Mouse (Mus musculus) ES-Bruce4 (cell line): ENCODE measurements at regions not wholly inside any gene's neighbourhood (a gene's known extent, or its start where the extent isn't known, plus 50 kb on each side); places are given as distances from the start of the nearest gene placed in this dataset.

ENCODE experiments used
- H3K27ac ChIP-seq: 2 replicates; pipeline ENCODE4 v1.5.1; 2012; ENCODE audit warnings: low read length, inconsistent platforms; ENCODE audit not compliant: insufficient read depth
- H3K27me3 ChIP-seq: 2 replicates; pipeline ENCODE4 v1.6.1; 2012; ENCODE audit warnings: mild to moderate bottlenecking, low read length, inconsistent platforms; ENCODE audit not compliant: control insufficient read depth, poor library complexity, insufficient read depth, severe bottlenecking
- H3K36me3 ChIP-seq: 2 replicates; pipeline ENCODE4 v1.6.1; 2012; ENCODE audit warnings: inconsistent platforms, mild to moderate bottlenecking, low read length, moderate library complexity; ENCODE audit not compliant: control insufficient read depth, poor library complexity, insufficient read depth, severe bottlenecking
- H3K4me1 ChIP-seq: one replicate; pipeline ENCODE4 v1.8.1; 2011; ENCODE audit warnings: low read length; ENCODE audit not compliant: control insufficient read depth, insufficient read depth
- H3K4me3 ChIP-seq: 2 replicates; pipeline ENCODE4 v1.5.1; 2011; ENCODE audit warnings: low read depth, mild to moderate bottlenecking, low read length
- H3K9ac ChIP-seq: 2 replicates; pipeline ENCODE4 v1.6.1; 2012; ENCODE audit warnings: low read depth, mild to moderate bottlenecking, inconsistent platforms; ENCODE audit not compliant: poor library complexity, severe bottlenecking
- H3K9me3 ChIP-seq: replicated peaks from 2 replicates; pipeline ENCODE4 v1.6.1; 2012; ENCODE audit warnings: mild to moderate bottlenecking, low read length, inconsistent platforms; ENCODE audit not compliant: control insufficient read depth, poor library complexity, insufficient read depth, severe bottlenecking
- CTCF ChIP-seq: IDR thresholded peaks from one replicate; pipeline ENCODE4 v1.8.1; 2011; ENCODE audit warnings: low read depth, low read length
- EP300 ChIP-seq: IDR thresholded peaks from 2 replicates; pipeline ENCODE4 v1.6.1; 2011; ENCODE audit warnings: low read depth, low read length; ENCODE audit not compliant: insufficient read depth
- POLR2A ChIP-seq: IDR thresholded peaks from one replicate; pipeline ENCODE4 v1.8.1; 2011; ENCODE audit warnings: low read length; ENCODE audit not compliant: insufficient read depth

DNA sequence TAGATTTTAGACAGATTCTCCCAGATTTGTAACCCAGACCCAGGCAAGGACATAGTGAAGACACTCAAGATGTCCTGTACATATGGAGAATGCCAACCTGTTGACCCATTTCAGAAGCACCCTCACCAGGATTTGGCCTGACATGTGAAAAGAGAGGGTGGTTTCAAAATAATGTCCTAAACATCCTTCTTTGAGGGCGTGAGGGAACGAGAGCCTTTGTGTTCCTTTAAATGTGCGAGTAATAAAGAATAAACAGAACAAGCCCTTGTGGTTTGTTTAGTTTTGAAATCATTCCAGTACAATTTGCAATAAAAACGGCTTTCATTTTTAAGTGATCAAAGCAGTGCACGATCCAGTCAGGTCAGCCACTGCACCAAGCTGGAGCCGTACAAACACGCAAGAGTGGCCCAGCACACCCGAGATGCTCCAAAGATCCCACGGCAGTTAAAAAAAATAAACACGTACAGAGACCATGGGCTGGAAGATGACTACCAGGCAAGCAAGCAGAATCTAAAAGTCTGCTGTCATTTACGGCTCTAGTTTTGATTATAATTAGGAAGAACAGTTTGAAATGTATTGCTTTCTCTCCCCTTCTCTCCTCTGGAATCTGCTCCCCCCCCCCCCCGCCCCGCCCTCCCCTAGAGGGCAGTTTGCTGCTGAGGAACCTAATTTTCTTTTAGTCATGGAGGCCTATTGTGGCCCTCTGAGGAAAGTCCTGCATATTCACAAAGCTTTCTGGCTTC lies 72.4 kb upstream of the Tle4 start:
- no peaks in the 10 kb centered on the region for H3K27me3 ChIP-seq
- H3K9ac ChIP-seq: peak overlapping the region; percentile 40
- H3K4me3 ChIP-seq: 0 out of 2 replicates have a peak overlapping the region, but pooled peaks have one; percentile 7
- H3K36me3 ChIP-seq: no peaks in the 10 kb centered on the region
- no peak for TF ChIP-seq CTCF
- TF ChIP-seq EP300: no peak
- no peak for TF ChIP-seq POLR2A
- H3K27ac ChIP-seq: peak overlapping the region; percentile 99
- H3K9me3 ChIP-seq: no peaks in the 10 kb centered on the region
- peaks cover 17% of the 10 kb centered on the region for H3K4me1 ChIP-seq

DNA sequence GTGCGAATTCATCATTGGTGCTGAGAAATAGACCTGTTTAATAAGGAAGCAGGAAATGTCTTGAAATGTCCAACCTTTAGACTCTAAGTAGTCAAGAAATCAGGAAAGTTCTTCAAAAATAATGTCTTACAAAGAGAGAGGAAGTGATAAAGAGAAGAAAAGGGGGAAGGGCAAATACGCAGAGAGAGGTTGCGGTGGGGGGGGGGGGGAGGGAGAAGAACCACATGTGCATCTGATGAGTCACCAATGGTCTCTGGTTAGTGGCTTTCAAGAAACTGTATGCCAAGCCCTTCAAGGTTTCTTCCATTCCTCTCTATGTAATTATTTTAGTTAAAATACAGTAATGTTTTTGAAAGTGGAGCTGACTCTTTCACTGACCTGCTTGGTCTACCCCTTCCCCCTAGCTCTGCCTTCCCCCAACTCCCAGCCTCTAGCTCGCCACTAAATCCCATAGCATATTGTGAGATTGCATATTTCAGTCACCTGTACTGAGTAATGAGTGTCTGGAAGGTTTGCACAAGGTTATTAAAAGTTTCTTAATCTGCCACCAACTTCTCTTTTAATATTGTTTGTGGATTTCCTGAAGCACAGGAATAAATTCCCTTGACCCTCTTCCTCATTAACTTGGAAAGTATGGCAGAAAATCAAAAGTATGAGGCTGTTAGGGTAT lies 70.8 kb upstream of the Tle4 start:
- H3K4me3 ChIP-seq: no peak overlapping the region
- H3K36me3 ChIP-seq: no peaks in the 10 kb centered on the region
- no peaks in the 10 kb centered on the region for H3K9me3 ChIP-seq
- peak overlapping the region; percentile 49; the same call in 1 of the 2 replicates for H3K27ac ChIP-seq
- H3K4me1 ChIP-seq: peaks cover 14% of the 10 kb centered on the region
- H3K27me3 ChIP-seq: no peaks in the 10 kb centered on the region
- no peak for TF ChIP-seq EP300
- no peak for TF ChIP-seq POLR2A
- TF ChIP-seq CTCF: no peak
- H3K9ac ChIP-seq: no peak overlapping the region

DNA sequence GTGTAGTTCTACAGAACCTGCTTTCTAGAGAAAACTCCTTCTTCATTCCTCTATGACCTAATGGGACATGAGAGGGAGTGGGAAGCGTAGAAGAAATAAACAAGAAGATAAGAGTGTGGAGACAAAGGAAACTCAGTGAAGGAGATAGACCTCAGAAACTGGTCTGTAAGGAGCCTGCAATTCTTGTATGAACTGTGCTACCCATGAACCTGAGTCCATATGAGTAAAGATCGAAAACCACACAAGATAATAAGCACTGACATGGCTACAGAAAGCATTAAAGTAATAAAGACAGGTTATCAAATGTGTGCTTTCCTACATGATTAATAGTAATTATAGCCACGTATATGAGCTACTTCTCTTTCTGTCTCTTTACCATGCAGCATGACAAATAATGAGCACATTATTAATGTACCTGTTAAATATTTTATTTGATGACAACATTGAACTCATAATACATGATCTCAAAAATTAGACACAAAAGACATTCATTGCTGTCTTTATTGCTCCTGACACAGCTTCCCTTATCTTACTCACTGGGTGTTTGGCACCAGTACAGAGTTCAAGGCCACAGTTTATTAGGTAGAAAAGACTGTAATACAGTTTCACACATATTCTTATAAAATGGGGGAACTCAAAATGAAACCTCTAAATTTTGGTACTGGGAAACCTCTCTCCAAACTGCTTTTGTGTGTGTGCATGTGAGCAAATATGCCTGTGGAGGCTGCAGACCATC lies 67.0 kb upstream of the Tle4 start:
- Histone ChIP-seq H3K27ac (peak overlapping the region; percentile 96), H3K9me3 (no peaks in the 10 kb centered on the region)

DNA sequence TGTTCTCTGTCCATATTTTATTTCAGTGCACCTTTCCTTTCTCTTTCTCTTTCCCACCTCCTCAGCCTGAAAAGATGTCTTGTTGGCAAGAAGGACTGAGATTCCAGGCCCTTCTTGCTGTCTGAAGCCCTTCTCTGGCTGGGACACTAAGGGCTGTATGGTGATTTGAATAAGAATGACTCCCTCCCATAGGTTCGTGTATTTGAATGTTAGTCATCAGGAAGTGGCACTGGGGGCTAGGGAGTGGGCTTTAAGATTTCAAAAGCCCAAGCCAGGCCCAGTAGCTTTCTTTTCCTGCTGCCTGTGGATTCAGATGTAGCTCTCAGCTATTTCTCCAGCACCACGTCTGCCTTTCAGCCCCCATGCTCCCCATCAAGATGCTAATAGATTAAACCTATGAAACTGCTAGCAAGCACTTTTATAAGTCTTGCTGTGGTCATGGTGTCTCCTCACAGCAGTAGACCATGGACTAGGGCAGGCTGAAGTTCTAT lies 66.3 kb upstream of the Tle4 start:
- no peaks in the 10 kb centered on the region for H3K9me3 ChIP-seq
- 0 out of 2 replicates have a peak overlapping the region, but pooled peaks have one; percentile 32 for H3K9ac ChIP-seq
- TF ChIP-seq CTCF (no peak), EP300 (peak; percentile 94)
- H3K4me1 ChIP-seq: peaks cover 8% of the 10 kb centered on the region
- no peaks in the 10 kb centered on the region for H3K36me3 ChIP-seq
- no peaks in the 10 kb centered on the region for H3K27me3 ChIP-seq
- no peak overlapping the region for H3K4me3 ChIP-seq
- H3K27ac ChIP-seq: peak overlapping the region; percentile 96

More for the DNA sequence above, 67.0 kb upstream of the Tle4 start:
- H3K4me1 ChIP-seq: peaks cover 8% of the 10 kb centered on the region
- TF ChIP-seq EP300 (no peak), CTCF (no peak), POLR2A (no peak)
- H3K27me3 ChIP-seq: no peaks in the 10 kb centered on the region
- H3K36me3 ChIP-seq: no peaks in the 10 kb centered on the region
- H3K9ac ChIP-seq: no peak overlapping the region
- H3K4me3 ChIP-seq: no peak overlapping the region

DNA sequence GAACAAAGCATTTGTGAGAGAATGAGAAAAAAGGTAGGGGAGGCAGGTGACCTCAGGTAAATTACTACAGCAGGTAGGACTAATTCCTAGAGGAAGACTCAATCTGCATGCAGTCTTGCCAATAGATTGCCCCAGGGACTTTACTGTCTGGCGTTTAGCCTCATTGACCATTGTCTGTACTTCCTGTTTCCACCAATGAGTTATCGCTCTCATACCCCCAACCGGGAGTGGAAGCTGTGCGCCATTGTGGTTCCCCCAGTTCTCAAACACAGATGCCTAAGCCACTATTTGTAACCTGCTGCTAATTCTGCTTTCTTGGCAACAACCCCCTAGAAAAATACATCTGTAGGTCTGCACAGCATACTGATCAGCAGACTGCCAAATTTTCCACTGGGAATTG lies 65.5 kb upstream of the Tle4 start:
- Histone ChIP-seq H3K9ac (0 out of 2 replicates have a peak overlapping the region, but pooled peaks have one; percentile 32), H3K27ac (peak overlapping the region; percentile 96), H3K9me3 (no peaks in the 10 kb centered on the region), H3K4me3 (no peak overlapping the region), H3K36me3 (no peaks in the 10 kb centered on the region), H3K4me1 (peaks cover 5% of the 10 kb centered on the region), H3K27me3 (no peaks in the 10 kb centered on the region)
- TF ChIP-seq CTCF (no peak), POLR2A (no peak), EP300 (peak; percentile 87)
